Mouse (Mus musculus): Measurements from ENCODE around the gene Gatad2a.

Gene Gatad2a

GRCm38 (mm10) chr8:69937466-69937865 is 58.7 kb downstream of the Gatad2a start:
- H3K27me3 ChIP-seq (ENCODE audit: insufficient read depth, low read length), result no peaks in the 10 kb centered on the region
- no peaks in the 10 kb centered on the region for H3K9me3 ChIP-seq (ENCODE audit: low read length)
- H3K4me3 ChIP-seq (replicated peaks; ENCODE audit: low read length), result peak overlapping the region; percentile 26; the same call in 1 of the 2 replicates
- H3K36me3 ChIP-seq (ENCODE audit: insufficient read depth, low read length), result peaks cover 79% of the 10 kb centered on the region
- TF ChIP-seq CTCF (conservative IDR thresholded peaks at IDR 0.05; ENCODE audit: low read length) (no peak), NANOG (IDR thresholded peaks at IDR 0.05; ENCODE audit: borderline replicate concordance, low read length) (no peak), POU5F1 (IDR thresholded peaks at IDR 0.05; ENCODE audit: borderline replicate concordance, low read length) (no peak)
- peaks cover 95% of the 10 kb centered on the region for H3K4me1 ChIP-seq (replicated peaks; ENCODE audit: low read depth, low read length)

GRCm38 (mm10) chr8:69936050-69936794 is 60.0 kb downstream of the Gatad2a start:
- Histone ChIP-seq H3K27me3 (ENCODE audit: insufficient read depth, low read length) (no peaks in the 10 kb centered on the region), H3K4me1 (replicated peaks; ENCODE audit: low read depth, low read length) (peaks cover 92% of the 10 kb centered on the region), H3K36me3 (ENCODE audit: insufficient read depth, low read length) (peaks cover 77% of the 10 kb centered on the region), H3K4me3 (replicated peaks; ENCODE audit: low read length) (peak overlapping the region; percentile 65), H3K9me3 (ENCODE audit: low read length) (no peaks in the 10 kb centered on the region)
- peak; percentile 55; the same call in 1 of the 2 replicates for TF ChIP-seq NANOG (IDR thresholded peaks at IDR 0.05; ENCODE audit: borderline replicate concordance, low read length)
- no peak for TF ChIP-seq POU5F1 (IDR thresholded peaks at IDR 0.05; ENCODE audit: borderline replicate concordance, low read length)

- peak overlapping the region; percentile 65 for H3K4me3 ChIP-seq (replicated peaks; ENCODE audit: low read length)
- H3K9me3 ChIP-seq (ENCODE audit: low read length), result no peaks in the 10 kb centered on the region
- peaks cover 92% of the 10 kb centered on the region for H3K4me1 ChIP-seq (replicated peaks; ENCODE audit: low read depth, low read length)
- no peak for TF ChIP-seq CTCF (conservative IDR thresholded peaks at IDR 0.05; ENCODE audit: low read length)
- TF ChIP-seq NANOG (IDR thresholded peaks at IDR 0.05; ENCODE audit: borderline replicate concordance, low read length), result no peak
- no peak for TF ChIP-seq POU5F1 (IDR thresholded peaks at IDR 0.05; ENCODE audit: borderline replicate concordance, low read length)
- peaks cover 77% of the 10 kb centered on the region for H3K36me3 ChIP-seq (ENCODE audit: insufficient read depth, low read length)
- H3K27me3 ChIP-seq (ENCODE audit: insufficient read depth, low read length), result no peaks in the 10 kb centered on the region
Observed at GRCm38 (mm10) chr8:69935431-69935830, 60.8 kb downstream of the Gatad2a start.

- Histone ChIP-seq H3K36me3 (ENCODE audit: insufficient read depth, low read length) (peaks cover 75% of the 10 kb centered on the region), H3K4me3 (replicated peaks; ENCODE audit: low read length) (peak overlapping the region; percentile 65), H3K27me3 (ENCODE audit: insufficient read depth, low read length) (no peaks in the 10 kb centered on the region), H3K9me3 (ENCODE audit: low read length) (no peaks in the 10 kb centered on the region), H3K4me1 (replicated peaks; ENCODE audit: low read depth, low read length) (peaks cover 86% of the 10 kb centered on the region)
- no peak for TF ChIP-seq NANOG (IDR thresholded peaks at IDR 0.05; ENCODE audit: borderline replicate concordance, low read length)
- TF ChIP-seq POU5F1 (IDR thresholded peaks at IDR 0.05; ENCODE audit: borderline replicate concordance, low read length), result no peak
- no peak for TF ChIP-seq CTCF (conservative IDR thresholded peaks at IDR 0.05; ENCODE audit: low read length)
Observed at GRCm38 (mm10) chr8:69934582-69934981, 61.6 kb downstream of the Gatad2a start.

- H3K4me1 ChIP-seq (replicated peaks; ENCODE audit: low read depth, low read length), result peaks cover 86% of the 10 kb centered on the region
- no peaks in the 10 kb centered on the region for H3K9me3 ChIP-seq (ENCODE audit: low read length)
- no peak overlapping the region for H3K4me3 ChIP-seq (replicated peaks; ENCODE audit: low read length)
- peaks cover 78% of the 10 kb centered on the region for H3K36me3 ChIP-seq (ENCODE audit: insufficient read depth, low read length)
- no peaks in the 10 kb centered on the region for H3K27me3 ChIP-seq (ENCODE audit: insufficient read depth, low read length)
- TF ChIP-seq NANOG (IDR thresholded peaks at IDR 0.05; ENCODE audit: borderline replicate concordance, low read length) (no peak), CTCF (conservative IDR thresholded peaks at IDR 0.05; ENCODE audit: low read length) (no peak), POU5F1 (IDR thresholded peaks at IDR 0.05; ENCODE audit: borderline replicate concordance, low read length) (no peak)
Observed at GRCm38 (mm10) chr8:69933811-69934210, 62.4 kb downstream of the Gatad2a start.

- no peaks in the 10 kb centered on the region for H3K27me3 ChIP-seq (ENCODE audit: insufficient read depth, low read length)
- TF ChIP-seq POU5F1 (IDR thresholded peaks at IDR 0.05; ENCODE audit: borderline replicate concordance, low read length), result no peak
- no peak for TF ChIP-seq NANOG (IDR thresholded peaks at IDR 0.05; ENCODE audit: borderline replicate concordance, low read length)
- no peak for TF ChIP-seq CTCF (conservative IDR thresholded peaks at IDR 0.05; ENCODE audit: low read length)
- H3K4me1 ChIP-seq (replicated peaks; ENCODE audit: low read depth, low read length), result peaks cover 87% of the 10 kb centered on the region
- no peaks in the 10 kb centered on the region for H3K9me3 ChIP-seq (ENCODE audit: low read length)
- peaks cover 93% of the 10 kb centered on the region for H3K36me3 ChIP-seq (ENCODE audit: insufficient read depth, low read length)
- no peak overlapping the region for H3K4me3 ChIP-seq (replicated peaks; ENCODE audit: low read length)
Observed at GRCm38 (mm10) chr8:69926901-69927300, 69.3 kb downstream of the Gatad2a start.

GRCm38 (mm10) chr8:69923986-69924385 is 72.2 kb downstream of the Gatad2a start:
- H3K9me3 ChIP-seq (ENCODE audit: low read length), result no peaks in the 10 kb centered on the region
- H3K27me3 ChIP-seq (ENCODE audit: insufficient read depth, low read length), result no peaks in the 10 kb centered on the region

GRCm38 (mm10) chr8:69921141-69921540 is 75.0 kb downstream of the Gatad2a start:
- TF ChIP-seq NANOG (IDR thresholded peaks at IDR 0.05; ENCODE audit: borderline replicate concordance, low read length) (no peak), POU5F1 (IDR thresholded peaks at IDR 0.05; ENCODE audit: borderline replicate concordance, low read length) (no peak), CTCF (conservative IDR thresholded peaks at IDR 0.05; ENCODE audit: low read length) (no peak)
- peaks cover 96% of the 10 kb centered on the region for H3K4me1 ChIP-seq (replicated peaks; ENCODE audit: low read depth, low read length)
- peaks cover 87% of the 10 kb centered on the region for H3K36me3 ChIP-seq (ENCODE audit: insufficient read depth, low read length)
- no peaks in the 10 kb centered on the region for H3K27me3 ChIP-seq (ENCODE audit: insufficient read depth, low read length)
- peak overlapping the region; percentile 39 for H3K4me3 ChIP-seq (replicated peaks; ENCODE audit: low read length)
- no peaks in the 10 kb centered on the region for H3K9me3 ChIP-seq (ENCODE audit: low read length)

More at GRCm38 (mm10) chr8:69923986-69924385, 72.2 kb downstream of the Gatad2a start:
- H3K36me3 ChIP-seq (ENCODE audit: insufficient read depth, low read length), result peaks cover 88% of the 10 kb centered on the region
- TF ChIP-seq POU5F1 (IDR thresholded peaks at IDR 0.05; ENCODE audit: borderline replicate concordance, low read length) (no peak), CTCF (conservative IDR thresholded peaks at IDR 0.05; ENCODE audit: low read length) (no peak), NANOG (IDR thresholded peaks at IDR 0.05; ENCODE audit: borderline replicate concordance, low read length) (no peak)
- no peak overlapping the region for H3K4me3 ChIP-seq (replicated peaks; ENCODE audit: low read length)
- H3K4me1 ChIP-seq (replicated peaks; ENCODE audit: low read depth, low read length), result peaks cover 99% of the 10 kb centered on the region
